Mouse (Mus musculus): ENCODE results near the gene Gstp2.

- no peak for TF ChIP-seq CTCF (IDR thresholded peaks at IDR 0.05; ENCODE audit: extremely low read depth, insufficient read depth, low read length)
- no peak for TF ChIP-seq POLR2A (IDR thresholded peaks at IDR 0.05; ENCODE audit: extremely low read depth, insufficient read depth, low read length)
These were observed 44.1 kb downstream of the Gstp2 start for GRCm38 (mm10) chr19:4001752-4002151.

Measured in cortical plate, adult 2 months (tissue).